Mouse (Mus musculus) brain, embryonic 14.5 days (tissue): Measurements from ENCODE around the gene Ttc30a1.

Experiments used
- CTCF ChIP-seq: fragments of 200-500 bp; IDR thresholded peaks from 2 replicates; pipeline ENCODE4 v1.5.1; 2012; ENCODE audit warnings: inconsistent platforms, mild to moderate bottlenecking, moderate library complexity, borderline replicate concordance; ENCODE audit not compliant: insufficient read depth, insufficient read length; ENCODE audit errors: extremely low read depth
- POLR2A ChIP-seq: fragments of 200-500 bp; IDR thresholded peaks from 2 replicates; pipeline ENCODE4 v1.6.1; 2012; ENCODE audit warnings: mild to moderate bottlenecking, inconsistent platforms, borderline replicate concordance; ENCODE audit not compliant: poor library complexity, insufficient read depth, insufficient read length, severe bottlenecking; ENCODE audit errors: extremely low read depth

- TF ChIP-seq POLR2A, result no peak
- no peak for TF ChIP-seq CTCF
These were observed 2.1 kb upstream of the Ttc30a1 start for GRCm38 (mm10) chr2:75983847-75984246.
